Mouse (Mus musculus): ENCODE measurements around the gene Mrpl53. TPM values are rescaled to one million over a fixed set of nuclear protein-coding genes. Genes with fewer than 3 reads are reported as not detected.

The Mrpl53 gene
- total RNA-seq, 2 experiments from 2014 or later, result 105 to 120 TPM

GRCm38 (mm10) chr6:83151721-83152120, 42.9 kb downstream of the Mrpl53 start:
- DNase-seq, result no peak

DNA sequence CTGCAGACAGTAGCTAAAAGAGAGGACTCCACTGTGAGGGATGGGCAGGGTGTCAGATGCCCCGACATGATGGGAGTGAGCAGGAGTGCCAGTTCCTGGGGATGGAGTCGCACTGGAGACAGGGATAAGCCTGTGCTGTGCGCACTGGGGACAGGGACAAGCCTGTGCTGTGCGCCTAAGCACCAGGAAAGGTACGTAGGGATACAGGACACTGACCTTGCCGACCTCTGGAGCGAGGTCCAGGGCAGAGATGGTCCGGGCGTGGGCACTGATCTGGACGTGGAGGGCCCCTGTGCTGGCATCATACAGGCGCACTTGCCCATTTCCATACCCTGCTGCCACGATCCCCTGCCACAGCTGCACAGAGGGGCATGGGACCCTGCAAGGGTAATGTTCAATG, 44.2 kb downstream of the Mrpl53 start:
- no peak for DNase-seq

DNA sequence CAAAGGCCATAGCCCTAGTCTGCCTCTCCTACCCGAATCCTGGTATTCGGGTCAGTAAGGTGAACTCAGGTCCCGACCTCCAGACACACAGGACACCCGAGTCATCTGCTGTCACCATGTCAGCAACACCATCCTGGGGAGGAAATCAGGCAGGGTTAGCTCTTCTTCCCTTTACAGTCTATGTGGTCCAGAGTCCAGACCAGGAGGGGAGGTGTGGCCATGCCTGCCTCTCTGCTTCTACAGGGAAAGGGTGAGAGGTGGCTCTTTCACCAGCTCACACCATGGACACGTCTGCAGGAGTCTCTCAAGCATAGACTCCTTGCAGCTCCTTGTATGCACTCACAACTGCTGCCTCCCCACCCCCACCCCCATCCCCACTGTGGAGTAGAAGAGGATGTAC, 44.6 kb downstream of the Mrpl53 start:
- no peak for DNase-seq

DNA sequence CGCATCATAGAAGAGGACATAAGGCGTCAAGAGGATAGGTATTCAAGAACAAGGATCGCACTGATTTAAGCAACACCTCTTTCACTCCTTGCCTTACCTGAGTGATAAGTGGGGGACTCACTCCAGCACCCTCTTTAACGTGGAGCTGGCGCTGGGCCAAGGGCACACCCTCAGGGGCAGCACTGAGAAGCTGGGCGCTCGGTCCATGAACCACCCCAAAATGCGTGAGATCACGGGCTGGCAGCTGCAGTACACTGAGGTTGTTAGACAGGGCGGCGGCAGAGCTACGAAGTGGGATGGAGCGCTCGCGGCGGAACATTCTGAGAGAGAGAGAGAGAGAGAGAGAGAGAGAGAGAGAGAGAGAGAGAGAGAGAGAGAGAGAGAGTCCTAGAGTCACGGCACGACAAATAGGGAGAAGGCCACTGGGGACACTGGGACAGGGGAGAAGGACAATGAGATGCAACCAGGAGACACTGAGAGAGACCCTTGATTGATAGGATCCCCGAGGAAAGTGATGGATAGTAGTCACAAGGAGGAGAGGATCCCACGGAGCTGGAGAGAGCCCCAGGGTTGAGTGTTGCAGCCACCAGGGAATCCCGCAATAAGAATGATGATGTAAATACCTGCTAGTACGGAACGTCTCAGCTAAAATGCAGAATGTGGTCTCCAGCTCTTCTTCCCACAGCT, 46.9 kb downstream of the Mrpl53 start:
- peak; percentile 41 for DNase-seq

DNA sequence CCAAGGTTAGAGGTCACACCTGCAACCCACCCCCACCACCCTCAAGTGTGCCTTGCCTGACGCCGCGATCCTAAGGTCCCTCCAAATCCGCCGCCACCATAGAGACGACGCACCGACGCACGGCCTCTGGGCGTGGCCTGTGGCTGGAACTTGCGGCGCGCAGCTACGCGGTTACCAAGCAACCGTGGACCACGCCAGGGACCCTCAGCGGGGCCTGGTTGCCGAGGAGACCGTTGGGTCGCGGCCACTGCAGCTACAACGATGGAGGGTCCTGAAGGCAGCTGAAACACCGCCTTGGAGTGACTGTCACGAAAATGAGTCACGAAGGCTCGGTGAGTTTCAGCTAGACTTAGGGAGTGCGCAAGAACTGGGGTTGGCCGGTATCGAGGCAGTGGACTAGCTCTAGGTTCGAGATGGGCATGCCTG, 47.4 kb downstream of the Mrpl53 start, which contains the start of the genes Wdr54 and 1700003E16Rik:
Gene Wdr54, minus strand, starts transcription at position 139 of the 426 bp plus-strand sequence.
Gene 1700003E16Rik, plus strand, starts transcription at position 146 of the 426 bp plus-strand sequence.
- DNase-seq, result peak; percentile 70

DNA sequence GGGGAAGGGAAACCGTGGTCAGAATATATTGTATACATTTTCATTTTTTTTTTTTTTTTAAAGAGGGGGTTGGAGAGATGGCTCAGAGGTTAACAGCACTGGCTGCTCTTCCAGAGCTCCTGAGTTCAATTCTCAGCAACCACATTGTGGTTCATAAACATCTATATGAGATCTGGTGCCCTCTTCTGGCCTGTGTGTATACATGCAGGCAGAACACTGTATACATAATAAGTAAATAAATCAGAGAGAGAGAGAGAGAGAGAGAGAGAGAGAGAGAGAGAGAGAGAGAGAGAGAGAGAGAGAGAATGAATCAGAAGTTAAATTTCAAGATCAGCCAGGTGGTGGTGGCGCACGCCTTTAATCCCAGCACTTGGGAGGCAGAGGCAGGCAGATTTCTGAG, 50.6 kb downstream of the Mrpl53 start:
- DNase-seq, result peak; percentile 62

Small RNA genes lying within 50 kb of the gene (microRNA-seq; reads per million reads assigned to microRNA genes)
- gene Mir3470a, result 0 reads per million in 2 experiments

Other genes starting within 250 kb of the Mrpl53 start
- under 1 TPM in 1 of 2 experiments, not detected in 1; 0.14 TPM for gene Sema4f, start 169.3 kb upstream of the Mrpl53 start, total RNA-seq (2021)
- under 1 TPM; 0.52 to 0.81 TPM for gene M1ap, start 162.1 kb upstream of the Mrpl53 start, total RNA-seq (2021)
- 1 to 10 TPM; 5.3 to 6.1 TPM for gene Dok1, start 75.6 kb upstream of the Mrpl53 start, total RNA-seq (2021)
- 1 to 10 TPM; 4.7 to 6.0 TPM for gene Loxl3, start 74.9 kb upstream of the Mrpl53 start, total RNA-seq (2021)
- gene Aup1, start 54.5 kb upstream of the Mrpl53 start, total RNA-seq (2021), result 10 to 100 TPM; 84.1 to 88.4 TPM
- gene Htra2, start 53.8 kb upstream of the Mrpl53 start, total RNA-seq (2021), result 10 to 100 TPM; 42.6 to 43.5 TPM
- under 1 TPM; 0.59 to 0.62 TPM for gene Dqx1, start 51.2 kb upstream of the Mrpl53 start, total RNA-seq (2021)
- gene Tlx2, start 38.7 kb upstream of the Mrpl53 start, total RNA-seq (2021), result under 1 TPM in 1 of 2 experiments, not detected in 1; 0.20 TPM
- 10 to 100 TPM in 1 of 2 experiments, 1 to 10 TPM in 1; 7.2 to 10.2 TPM for gene Pcgf1, start 31.2 kb upstream of the Mrpl53 start, total RNA-seq (2021)
- under 1 TPM in 1 of 2 experiments, not detected in 1; 0.88 TPM for gene Lbx2, start 22.7 kb upstream of the Mrpl53 start, total RNA-seq (2021)
- gene Ccdc142, start 7.4 kb upstream of the Mrpl53 start, total RNA-seq (2021), result 1 to 10 TPM; 2.4 to 3.0 TPM
- gene Gm42688, start 7.4 kb upstream of the Mrpl53 start, total RNA-seq (2021), result 1 to 10 TPM; 1.7 to 1.8 TPM
- 10 to 100 TPM; 11.3 to 12.3 TPM for gene Mogs, start 6.5 kb downstream of the Mrpl53 start, total RNA-seq (2021)
- gene Wbp1, start 12.5 kb downstream of the Mrpl53 start, total RNA-seq (2021), result 10 to 100 TPM; 80.4 to 86.8 TPM
- gene Ino80b, start 16.4 kb downstream of the Mrpl53 start, total RNA-seq (2021), result 10 to 100 TPM; 14.9 to 17.4 TPM
- 10 to 100 TPM; 11.7 to 13.1 TPM for gene Rtkn, start 26.4 kb downstream of the Mrpl53 start, total RNA-seq (2021)
- 1 to 10 TPM; 1.6 to 1.8 TPM for gene Wdr54, start 47.4 kb downstream of the Mrpl53 start, total RNA-seq (2021)
- under 1 TPM in 1 of 2 experiments, not detected in 1; 0.14 TPM for gene 1700003E16Rik, start 47.4 kb downstream of the Mrpl53 start, total RNA-seq (2021)
- 100 to 1,000 TPM; 122 to 123 TPM for gene Dctn1, start 56.9 kb downstream of the Mrpl53 start, total RNA-seq (2021)
- gene Slc4a5, start 110.8 kb downstream of the Mrpl53 start, total RNA-seq (2021), result under 1 TPM in 1 of 2 experiments, not detected in 1; 0.12 TPM
- 10 to 100 TPM; 10.7 to 15.0 TPM for gene Mthfd2, start 216.9 kb downstream of the Mrpl53 start, total RNA-seq (2021)
- gene Mob1a, start 217.0 kb downstream of the Mrpl53 start, total RNA-seq (2021), result 10 to 100 TPM; 32.2 to 34.3 TPM
- gene Bola3, start 240.1 kb downstream of the Mrpl53 start, total RNA-seq (2021), result 100 to 1,000 TPM; 232 to 238 TPM